Mouse (Mus musculus) forebrain, embryonic 15.5 days (tissue): ENCODE measurements around the gene Psmd13. TPM values are rescaled to one million over a fixed set of nuclear protein-coding genes. Genes with fewer than 3 reads are reported as not detected.
A peak's percentile ranks its signal among the peaks of the same experiment; 100 is the strongest.

Experiments
- ATAC-seq: fragments of 200-750 bp; cut with Nextera tagmentation; replicated peaks from 2 replicates; pipeline ENCODE4 v1.8.0; 2017; ENCODE audit warnings: mild to moderate bottlenecking, moderate TSS enrichment, moderate library complexity
- H3K27ac ChIP-seq: fragments of 300-500 bp; sonication (generic); replicated peaks from 2 replicates; pipeline ENCODE4 v1.5.1; 2015; ENCODE audit warnings: mild to moderate bottlenecking, inconsistent platforms
- H3K27me3 ChIP-seq: fragments of 300-500 bp; sonication (generic); 2 replicates; pipeline ENCODE4 v1.6.1; 2015; ENCODE audit warnings: inconsistent platforms
- H3K36me3 ChIP-seq: fragments of 300-500 bp; sonication (generic); 2 replicates; pipeline ENCODE4 v1.6.1; 2015; ENCODE audit warnings: mild to moderate bottlenecking, inconsistent platforms
- H3K4me1 ChIP-seq: fragments of 300-500 bp; sonication (generic); 2 replicates; pipeline ENCODE4 v1.6.1; 2015; ENCODE audit warnings: inconsistent platforms
- H3K4me2 ChIP-seq: fragments of 300-500 bp; sonication (generic); replicated peaks from 2 replicates; pipeline ENCODE4 v1.6.1; 2015; ENCODE audit warnings: mild to moderate bottlenecking, inconsistent platforms
- H3K4me3 ChIP-seq: fragments of 300-500 bp; sonication (generic); 2 replicates; pipeline ENCODE4 v1.5.1; 2015; ENCODE audit warnings: mild to moderate bottlenecking, inconsistent platforms
- H3K9ac ChIP-seq: fragments of 300-500 bp; sonication (generic); replicated peaks from 2 replicates; pipeline ENCODE4 v1.6.1; 2015; ENCODE audit warnings: mild to moderate bottlenecking, inconsistent platforms
- H3K9me3 ChIP-seq: fragments of 300-500 bp; sonication (generic); 2 replicates; pipeline ENCODE4 v1.6.1; 2016; ENCODE audit warnings: inconsistent platforms
- WGBS: fragments of 180-500 bp; shearing (Covaris S2); methylation state at CpG from one replicate; pipeline ENCODE4 v1.1.7; 2015; ENCODE audit warnings: mixed read lengths; 5-methylcytosine and 5-hydroxymethylcytosine counted together
- polyA plus RNA-seq: library from polyadenylated mRNA; unstranded; fragments of >200 nt; fragmentation: Nextera tagmentation; extraction: Ambion mirVana; gene quantifications from 2 replicates; pipeline ENCODE4 v1.2.1, GENCODE M21; 2015

The Psmd13 gene
- polyA plus RNA-seq, 1 experiment from 2014 or later = 283 TPM

- H3K27me3 ChIP-seq = peaks cover 3% of the 10 kb centered on the region; the same call in 1 of the 2 replicates
- no peak overlapping the region for H3K4me3 ChIP-seq
- no peak overlapping the region for H3K4me2 ChIP-seq
- peaks cover 3% of the 10 kb centered on the region; the same call in 1 of the 2 replicates for H3K36me3 ChIP-seq
- no peak for ATAC-seq
- H3K9ac ChIP-seq = no peak overlapping the region
- H3K27ac ChIP-seq = no peak overlapping the region
- H3K4me1 ChIP-seq = peaks cover 3% of the 10 kb centered on the region; the same call in 1 of the 2 replicates
- H3K9me3 ChIP-seq = no peaks in the 10 kb centered on the region
- 84% methylated on average over 10 of the region's 10 CpGs for WGBS
Observed at GRCm38 (mm10) chr7:140846676-140847075, 35.1 kb upstream of the Psmd13 start.

GRCm38 (mm10) chr7:140847755-140848580, 33.8 kb upstream of the Psmd13 start, which contains the start of gene Odf3:
TSS of gene Odf3 (plus strand) at chr7:140847805.
- Histone ChIP-seq H3K9ac (no peak within 1 kb of the TSS), H3K9me3 (no peaks in the 10 kb centered on the region), H3K27me3 (no peaks in the 10 kb centered on the region; the same call in 1 of the 2 replicates), H3K4me3 (no peak within 1 kb of the TSS), H3K36me3 (peaks cover 13% of the 10 kb centered on the region), H3K4me1 (peaks cover 3% of the 10 kb centered on the region; the same call in 1 of the 2 replicates), H3K4me2 (no peak within 1 kb of the TSS), H3K27ac (no peak within 1 kb of the TSS)
- 62% methylated on average over 11 of the region's 11 CpGs for WGBS
- ATAC-seq = no peak

- H3K9ac ChIP-seq = no peak overlapping the region
- H3K27me3 ChIP-seq = no peaks in the 10 kb centered on the region; the same call in 1 of the 2 replicates
- H3K36me3 ChIP-seq = peaks cover 20% of the 10 kb centered on the region
- no peak overlapping the region for H3K27ac ChIP-seq
- no peak for ATAC-seq
- peaks cover 3% of the 10 kb centered on the region; the same call in 1 of the 2 replicates for H3K4me1 ChIP-seq
- no peak overlapping the region for H3K4me2 ChIP-seq
- no peaks in the 10 kb centered on the region for H3K9me3 ChIP-seq
- H3K4me3 ChIP-seq = no peak overlapping the region
- 89% methylated on average over 10 of the region's 10 CpGs for WGBS
Observed at GRCm38 (mm10) chr7:140848591-140848990, 33.2 kb upstream of the Psmd13 start.

DNA sequence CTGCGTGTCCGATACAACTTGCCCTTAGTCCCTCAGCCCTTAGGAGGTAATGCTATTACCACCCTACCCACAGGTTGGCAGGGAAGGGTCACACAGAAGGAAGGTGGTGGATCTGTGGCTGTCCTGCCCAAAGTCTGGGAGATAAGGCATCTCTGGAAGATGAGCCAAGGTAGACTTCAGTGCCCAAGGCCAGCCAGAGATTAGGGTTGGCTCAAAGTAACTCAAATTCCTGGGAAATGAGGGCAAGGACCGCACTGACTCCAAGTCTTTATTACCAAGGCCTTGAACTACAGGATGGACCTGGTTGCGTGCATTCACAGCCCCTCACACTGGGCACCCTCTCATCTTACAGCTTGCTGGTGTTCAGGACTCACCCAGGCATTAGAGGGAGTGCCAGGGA, 29.9 kb upstream of the Psmd13 start:
- Histone ChIP-seq H3K27me3 (no peaks in the 10 kb centered on the region), H3K27ac (no peak overlapping the region), H3K9me3 (no peaks in the 10 kb centered on the region), H3K4me1 (peaks cover 13% of the 10 kb centered on the region), H3K9ac (no peak overlapping the region), H3K4me3 (no peak overlapping the region), H3K36me3 (peaks cover 27% of the 10 kb centered on the region), H3K4me2 (no peak overlapping the region)
- ATAC-seq = no peak
- WGBS = 93% methylated on average over 4 of the region's 4 CpGs

GRCm38 (mm10) chr7:140853386-140853785, 28.4 kb upstream of the Psmd13 start:
- 84% methylated on average over 9 of the region's 9 CpGs for WGBS
- ATAC-seq = no peak
- no peak overlapping the region for H3K4me3 ChIP-seq

DNA sequence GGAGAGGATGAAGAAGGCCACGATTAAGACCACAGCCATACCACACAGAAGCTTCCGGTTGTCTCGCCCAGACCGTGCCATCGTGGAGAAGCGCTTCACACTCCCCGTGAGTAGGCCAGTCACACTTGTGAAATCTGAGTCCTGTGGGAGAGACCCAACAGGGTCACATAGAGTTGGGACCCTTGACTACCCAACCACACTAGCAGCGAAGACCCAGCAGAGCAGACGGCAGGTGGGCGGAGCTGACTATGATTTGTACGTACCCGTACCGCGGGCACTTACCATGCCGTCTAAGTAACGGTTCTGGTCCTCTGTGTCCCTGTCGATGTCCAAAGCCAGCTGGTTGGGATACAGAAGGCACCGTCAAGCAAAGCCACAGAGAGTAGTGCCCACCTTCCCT, 27.3 kb upstream of the Psmd13 start:
- Histone ChIP-seq H3K9me3 (no peaks in the 10 kb centered on the region), H3K36me3 (peaks cover 29% of the 10 kb centered on the region), H3K9ac (no peak overlapping the region), H3K27ac (no peak overlapping the region), H3K4me3 (no peak overlapping the region), H3K4me1 (peaks cover 29% of the 10 kb centered on the region), H3K27me3 (no peaks in the 10 kb centered on the region), H3K4me2 (no peak overlapping the region)
- WGBS = 93% methylated on average over 18 of the region's 18 CpGs
- no peak for ATAC-seq

More at GRCm38 (mm10) chr7:140853386-140853785, 28.4 kb upstream of the Psmd13 start:
- Histone ChIP-seq H3K27me3 (no peaks in the 10 kb centered on the region), H3K4me2 (no peak overlapping the region), H3K27ac (no peak overlapping the region), H3K9me3 (no peaks in the 10 kb centered on the region), H3K9ac (no peak overlapping the region), H3K36me3 (peaks cover 27% of the 10 kb centered on the region), H3K4me1 (peaks cover 18% of the 10 kb centered on the region)

- no peaks in the 10 kb centered on the region for H3K9me3 ChIP-seq
- peak overlapping the region; percentile 78 for H3K9ac ChIP-seq
- H3K4me3 ChIP-seq = peak overlapping the region; percentile 68
- WGBS = 79% methylated on average over 9 of the region's 9 CpGs
- H3K4me1 ChIP-seq = peaks cover 32% of the 10 kb centered on the region
- no peaks in the 10 kb centered on the region for H3K27me3 ChIP-seq
- H3K4me2 ChIP-seq = peak overlapping the region; percentile 86
- H3K27ac ChIP-seq = no peak overlapping the region
- ATAC-seq = no peak
- peaks cover 32% of the 10 kb centered on the region for H3K36me3 ChIP-seq
Observed at GRCm38 (mm10) chr7:140855181-140855580, 26.6 kb upstream of the Psmd13 start.

GRCm38 (mm10) chr7:140855860-140856784, 25.6 kb upstream of the Psmd13 start, which contains the start of gene Gm45785:
TSS of gene Gm45785 (minus strand) at chr7:140856331.
- Histone ChIP-seq H3K9ac (peak within 1 kb of the TSS; percentile 78), H3K4me3 (peak within 1 kb of the TSS; percentile 68), H3K36me3 (peaks cover 38% of the 10 kb centered on the region), H3K9me3 (no peaks in the 10 kb centered on the region), H3K27me3 (no peaks in the 10 kb centered on the region), H3K4me1 (peaks cover 32% of the 10 kb centered on the region), H3K27ac (peak within 1 kb of the TSS; percentile 92), H3K4me2 (peak within 1 kb of the TSS; percentile 86)
- WGBS = 2% methylated on average over 51 of the region's 51 CpGs
- peak; percentile 75 for ATAC-seq

GRCm38 (mm10) chr7:140856785-140857549, 24.8 kb upstream of the Psmd13 start, which contains the start of gene Ric8a:
TSS of gene Ric8a (plus strand) at chr7:140856957.
- no peaks in the 10 kb centered on the region for H3K9me3 ChIP-seq
- under 1% methylated on average over 50 of the region's 50 CpGs for WGBS

GRCm38 (mm10) chr7:140857550-140858505, 23.9 kb upstream of the Psmd13 start, which contains the start of gene Bet1l:
TSS of gene Bet1l (minus strand) at chr7:140857577.
- Histone ChIP-seq H3K27me3 (no peaks in the 10 kb centered on the region), H3K9ac (peak within 1 kb of the TSS; percentile 78), H3K4me3 (peak within 1 kb of the TSS; percentile 68), H3K9me3 (no peaks in the 10 kb centered on the region), H3K36me3 (peaks cover 42% of the 10 kb centered on the region), H3K27ac (peak within 1 kb of the TSS; percentile 92), H3K4me2 (peak within 1 kb of the TSS; percentile 86), H3K4me1 (peaks cover 32% of the 10 kb centered on the region)
- peak; percentile 57 for ATAC-seq
- WGBS = 37% methylated on average over 40 of the region's 40 CpGs

More at GRCm38 (mm10) chr7:140856785-140857549, 24.8 kb upstream of the Psmd13 start, which contains the start of gene Ric8a:
- Histone ChIP-seq H3K4me2 (peak within 1 kb of the TSS; percentile 86), H3K27me3 (no peaks in the 10 kb centered on the region), H3K4me3 (peak within 1 kb of the TSS; percentile 68), H3K36me3 (peaks cover 39% of the 10 kb centered on the region), H3K4me1 (peaks cover 32% of the 10 kb centered on the region), H3K9ac (peak within 1 kb of the TSS; percentile 78), H3K27ac (peak within 1 kb of the TSS; percentile 92)
- peak; percentile 81 for ATAC-seq
